Mouse (Mus musculus): Measurements from ENCODE around the gene Ccna1.

GRCm38 (mm10) chr3:55062653-55063052, 7.4 kb upstream of the Ccna1 start:
- TF ChIP-seq GATA1 (IDR thresholded peaks at IDR 0.05; ENCODE audit: borderline replicate concordance, low read length) (no peak), FLI1 (IDR thresholded peaks at IDR 0.05; ENCODE audit: low read length) (no peak)

Data from megakaryocyte, embryonic 14.5 days (primary cell).